Mouse (Mus musculus): ENCODE results near the gene Nectin3.

- no peak for TF ChIP-seq CTCF (IDR thresholded peaks at IDR 0.05; ENCODE audit: insufficient read depth, low read depth, low read length)
- TF ChIP-seq POLR2A (IDR thresholded peaks at IDR 0.05; ENCODE audit: insufficient read depth, low read depth, low read length): no peak
These were observed 32.7 kb upstream of the Nectin3 start for GRCm38 (mm10) chr16:46531023-46531422.

Data from olfactory bulb, adult 2 months (tissue).